Mouse (Mus musculus) G1E (cell line): ENCODE results near the gene Ovca2. TPM values are rescaled to one million over a fixed set of nuclear protein-coding genes. Genes with fewer than 3 reads are reported as not detected.

Source experiments
- ATAC-seq: 2 replicates; pipeline ENCODE4 v1.8.0; 2016; ENCODE audit warnings: mild to moderate bottlenecking; ENCODE audit not compliant: insufficient number of reproducible peaks, poor library complexity, low FRiP score, severe bottlenecking; ENCODE audit errors: extremely low read depth
- DNase-seq: peaks from one replicate; pipeline ENCODE4 v3.0.0; 2012; ENCODE audit warnings: low spot score
- H3K27me3 ChIP-seq: 2 replicates; pipeline ENCODE4 v1.6.1; 2012; ENCODE audit warnings: mild to moderate bottlenecking, low read length, inconsistent platforms; ENCODE audit not compliant: insufficient read depth
- H3K36me3 ChIP-seq: replicated peaks from 2 replicates; pipeline ENCODE3; 2012; ENCODE audit warnings: mild to moderate bottlenecking, inconsistent platforms
- H3K4me1 ChIP-seq: 2 replicates; pipeline ENCODE4 v1.6.1; 2012; ENCODE audit warnings: low read depth, low read length, inconsistent platforms, mixed read lengths; ENCODE audit not compliant: insufficient read depth
- H3K4me3 ChIP-seq: 2 replicates; pipeline ENCODE4 v1.5.1; 2012; ENCODE audit warnings: low read depth, mild to moderate bottlenecking, inconsistent platforms, low read length, moderate library complexity, mixed read lengths
- H3K9me3 ChIP-seq: replicated peaks from 2 replicates; pipeline ENCODE4 v1.6.1; 2012; ENCODE audit warnings: inconsistent platforms
- CTCF ChIP-seq: IDR thresholded peaks from 2 replicates; pipeline ENCODE4 v1.5.1; 2012; ENCODE audit warnings: low read depth, low read length, inconsistent platforms, mixed read lengths
- GATA1 ChIP-seq: IDR thresholded peaks from 2 replicates; pipeline ENCODE4 v1.6.1; 2012; ENCODE audit warnings: borderline replicate concordance, low read length, inconsistent platforms, mixed read lengths
- GATA2 ChIP-seq: IDR thresholded peaks from 2 replicates; pipeline ENCODE4 v1.6.1; 2012; ENCODE audit warnings: low read depth, low read length, inconsistent platforms, borderline replicate concordance
- POLR2AphosphoS5 ChIP-seq: IDR thresholded peaks from 2 replicates; pipeline ENCODE4 v1.6.1; 2012; ENCODE audit warnings: low read depth, low read length, inconsistent platforms; ENCODE audit not compliant: insufficient replicate concordance
- TAL1 ChIP-seq: conservative IDR thresholded peaks from 2 replicates; pipeline ENCODE4 v1.6.1; 2012; ENCODE audit warnings: low read depth, low read length, inconsistent platforms, mixed read lengths
- polyA plus RNA-seq: library from polyadenylated mRNA; stranded (reverse); fragments of >175 nt; gene quantifications from 2 replicates; pipeline ENCODE4 v1.2.3, GENCODE M21; 2012
- total RNA-seq, 2 experiments: library from RNA; stranded (forward) in 1 of 2; stranded (reverse) in 1 of 2; fragments of 200-1000 nt in 1 of 2; fragments of >200 nt in 1 of 2; fragmentation: Nextera tagmentation in 1 of 2; gene quantifications; 2 replicates each; pipeline ENCODE4 v1.2.3; 2014 to 2017

Ovca2 gene
- total and polyA plus RNA-seq, 3 experiments = 2.0 to 21.0 (median 20.9) TPM

- no peak for DNase-seq
- peaks cover 7% of the 10 kb centered on the region; the same call in 1 of the 2 replicates for H3K4me1 ChIP-seq
- H3K36me3 ChIP-seq = peaks cover 74% of the 10 kb centered on the region
- no peaks in the 10 kb centered on the region for H3K27me3 ChIP-seq
- H3K9me3 ChIP-seq = no peaks in the 10 kb centered on the region
- ATAC-seq = no peak
- no peak overlapping the region for H3K4me3 ChIP-seq
- no peak for TF ChIP-seq CTCF
- TF ChIP-seq TAL1 = no peak
- TF ChIP-seq GATA1 = no peak
- no peak for TF ChIP-seq GATA2
- TF ChIP-seq POLR2AphosphoS5 = no peak
These were observed 28.3 kb downstream of the Ovca2 start for GRCm38 (mm10) chr11:75150346-75150745.

DNA sequence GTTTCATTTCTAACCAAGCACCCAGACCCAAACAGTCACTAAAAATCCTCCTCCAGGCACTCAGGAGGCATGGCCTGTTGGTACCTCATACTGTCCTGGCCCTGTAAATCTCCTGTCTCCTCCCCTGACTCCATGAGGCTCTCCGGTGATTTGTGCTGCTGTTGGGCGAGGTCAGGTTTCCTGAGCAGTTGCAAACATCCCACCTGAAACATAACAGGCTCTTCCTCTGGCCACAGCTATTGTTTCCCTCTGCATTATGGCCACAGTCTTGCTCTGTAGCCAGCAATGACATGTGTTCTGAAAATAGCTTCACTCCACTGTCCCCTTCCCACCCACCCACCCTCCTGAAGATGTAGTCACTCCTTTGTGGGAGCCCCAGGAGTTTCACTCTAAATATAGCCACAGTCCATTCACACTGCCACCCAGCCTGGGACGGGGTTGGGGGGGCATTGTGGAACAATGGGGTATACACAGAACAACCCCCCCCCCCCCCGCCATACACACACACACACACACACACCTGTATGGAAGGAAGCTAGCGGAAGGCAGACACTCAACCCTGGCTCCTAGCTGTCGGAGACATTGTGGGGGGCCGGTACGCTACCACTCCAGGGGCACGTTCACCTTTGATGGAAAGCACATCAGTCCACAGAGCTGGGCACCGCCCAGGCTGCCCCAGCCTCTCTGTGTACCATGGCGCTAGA lies 30.2 kb downstream of the Ovca2 start:
- ATAC-seq (no peak), DNase-seq (no peak)
- no peaks in the 10 kb centered on the region for H3K27me3 ChIP-seq
- TF ChIP-seq POLR2AphosphoS5 (no peak), TAL1 (no peak), CTCF (no peak), GATA2 (no peak), GATA1 (no peak)
- peaks cover 77% of the 10 kb centered on the region for H3K36me3 ChIP-seq
- H3K9me3 ChIP-seq = no peaks in the 10 kb centered on the region
- peaks cover 2% of the 10 kb centered on the region; the same call in 1 of the 2 replicates for H3K4me1 ChIP-seq
- no peak overlapping the region for H3K4me3 ChIP-seq

DNA sequence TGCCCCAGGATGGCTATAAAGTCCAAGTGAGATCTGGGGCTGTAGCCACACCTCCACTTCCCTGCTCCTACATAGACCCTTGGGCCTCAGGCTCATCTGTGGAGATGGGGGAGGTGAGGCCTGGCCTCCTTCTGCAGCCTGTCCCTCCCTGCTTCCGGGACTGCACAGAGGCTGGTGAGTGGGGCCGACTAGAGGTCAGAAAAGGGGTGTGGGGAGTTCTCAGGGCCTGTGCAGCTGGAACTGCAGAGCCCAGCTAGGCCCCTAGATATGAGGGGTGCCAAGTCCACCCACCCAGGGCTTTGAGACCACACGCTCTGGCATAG lies 30.8 kb downstream of the Ovca2 start:
- no peak overlapping the region for H3K4me3 ChIP-seq
- DNase-seq (no peak), ATAC-seq (no peak)
- peaks cover 77% of the 10 kb centered on the region for H3K36me3 ChIP-seq
- H3K27me3 ChIP-seq = no peaks in the 10 kb centered on the region
- H3K4me1 ChIP-seq = peaks cover 2% of the 10 kb centered on the region; the same call in 1 of the 2 replicates
- H3K9me3 ChIP-seq = no peaks in the 10 kb centered on the region
- TF ChIP-seq GATA2 (no peak), GATA1 (no peak), CTCF (no peak), POLR2AphosphoS5 (no peak), TAL1 (no peak)

DNA sequence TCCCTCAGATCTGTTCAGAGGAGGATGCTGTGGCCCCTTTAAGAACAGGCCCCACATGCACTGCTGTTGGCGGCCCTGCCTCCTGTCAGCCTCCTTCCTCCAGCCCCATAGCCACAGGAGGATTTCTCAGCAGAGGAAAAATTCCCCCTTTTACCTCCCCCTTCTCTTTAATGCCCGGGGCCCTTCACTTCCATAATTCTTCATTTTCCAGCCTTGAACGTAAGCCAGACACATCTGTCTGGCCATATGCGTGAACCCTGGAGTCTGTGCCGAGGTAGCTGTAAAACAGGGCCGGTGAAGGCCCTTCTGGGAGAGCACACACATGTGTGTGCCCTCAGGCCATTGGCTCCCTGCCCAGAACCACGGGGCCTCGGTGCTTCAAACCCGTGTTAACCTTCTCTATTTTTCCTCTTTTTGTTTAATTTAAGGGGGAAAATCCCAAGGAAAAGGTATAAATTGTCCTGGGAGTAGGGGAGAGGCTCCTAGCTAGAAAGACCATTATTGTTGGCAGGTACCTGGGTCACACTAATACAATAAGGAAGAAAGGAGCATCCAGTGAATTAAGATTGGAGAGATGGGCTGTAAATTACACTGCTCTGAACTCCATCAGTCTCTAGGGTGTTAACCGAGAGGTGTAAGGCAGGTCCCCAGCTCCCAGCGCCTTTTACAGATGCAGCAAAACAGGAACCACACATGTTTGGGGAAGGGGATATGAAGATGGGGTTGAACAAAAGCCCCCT lies 31.4 kb downstream of the Ovca2 start:
- H3K4me1 ChIP-seq = no peaks in the 10 kb centered on the region
- no peaks in the 10 kb centered on the region for H3K27me3 ChIP-seq
- no peak for TF ChIP-seq CTCF
- TF ChIP-seq TAL1 = no peak
- no peak for TF ChIP-seq POLR2AphosphoS5
- no peak for TF ChIP-seq GATA2
- no peak for TF ChIP-seq GATA1
- DNase-seq (no peak), ATAC-seq (no peak)
- no peaks in the 10 kb centered on the region for H3K9me3 ChIP-seq
- no peak overlapping the region for H3K4me3 ChIP-seq
- peaks cover 77% of the 10 kb centered on the region for H3K36me3 ChIP-seq

GRCm38 (mm10) chr11:75145841-75146240 lies 32.8 kb downstream of the Ovca2 start:
- Histone ChIP-seq H3K9me3 (no peaks in the 10 kb centered on the region), H3K27me3 (no peaks in the 10 kb centered on the region), H3K4me3 (no peak overlapping the region), H3K36me3 (peaks cover 83% of the 10 kb centered on the region), H3K4me1 (peaks cover 3% of the 10 kb centered on the region; the same call in 1 of the 2 replicates)
- DNase-seq (no peak), ATAC-seq (no peak)
- TF ChIP-seq CTCF = no peak
- no peak for TF ChIP-seq GATA2
- TF ChIP-seq POLR2AphosphoS5 = no peak
- no peak for TF ChIP-seq GATA1
- no peak for TF ChIP-seq TAL1

GRCm38 (mm10) chr11:75142749-75143148 lies 35.9 kb downstream of the Ovca2 start:
- Histone ChIP-seq H3K36me3 (peaks cover 85% of the 10 kb centered on the region), H3K27me3 (no peaks in the 10 kb centered on the region), H3K9me3 (no peaks in the 10 kb centered on the region), H3K4me1 (peaks cover 8% of the 10 kb centered on the region), H3K4me3 (no peak overlapping the region)
- DNase-seq = no peak
- no peak for ATAC-seq
- TF ChIP-seq GATA1 (no peak), TAL1 (no peak), GATA2 (no peak), POLR2AphosphoS5 (no peak), CTCF (no peak)
